8 mouse cellular contexts compared by ENCODE assay signal in genomic region chr17:26886047-26886749, GRCm38 (mm10). TPM values are rescaled to one million over a fixed set of nuclear protein-coding genes. Genes with fewer than 3 reads are reported as not detected.
DNase-seq lines count a peak whose midpoint lies in the region; ATAC-seq and TF ChIP-seq lines count a peak whose summit lies in the region.

No protein-coding gene starts in this region.

- no peak overlapping the region for H3K27ac ChIP-seq in hindbrain, postnatal 0 days

- H3K4me1 ChIP-seq in hindbrain, postnatal 0 days (ENCODE audit: insufficient read depth, low read length) = peaks cover 10% of the 10 kb centered on the region

- peak; percentile 100 for TF ChIP-seq CTCF in hindbrain, postnatal 0 days (IDR thresholded peaks at IDR 0.05; ENCODE audit: low read depth)

- 9% methylated on average over 30 of the region's 30 CpGs for WGBS in hindbrain, postnatal 0 days

- peak; percentile 90 for ATAC-seq in hindbrain, postnatal 0 days
- peak; percentile 93 for ATAC-seq in megakaryocyte progenitor cell, adult 5-6 weeks (replicated peaks; ENCODE audit: poor library complexity)

- H3K4me3 ChIP-seq in hindbrain, postnatal 0 days (ENCODE audit: low read length) = peak overlapping the region; percentile 35

- H3K4me2 ChIP-seq in hindbrain, postnatal 0 days (ENCODE audit: low read depth, low read length) = peak overlapping the region; percentile 58

- peak; percentile 55 for DNase-seq in WW6 (ENCODE audit: low read depth, low spot score)
- peak; percentile 79 to 84 for DNase-seq in cerebellum, postnatal 36 days
- peak; percentile 86 for DNase-seq in gastrocnemius, adult 18-20 months (ENCODE audit: low spot score)
- DNase-seq in hindbrain, postnatal 0 days (ENCODE audit: low spot score) = peak; percentile 91
- DNase-seq in left cerebral cortex, adult 9 months (ENCODE audit: low spot score in 2 of 2) = peak; percentile 51 to 84
- peak; percentile 84 for DNase-seq in right cerebral cortex, postnatal 14 days
- DNase-seq in urinary bladder, postnatal 36 days (ENCODE audit: low spot score in 2 of 2) = peak; percentile 65 to 86

- no peak overlapping the region for H3K9ac ChIP-seq in hindbrain, postnatal 0 days (replicated peaks; ENCODE audit: low read length)

- H3K36me3 ChIP-seq in hindbrain, postnatal 0 days (ENCODE audit: insufficient read depth, low read length) = no peaks in the 10 kb centered on the region

- H3K9me3 ChIP-seq in hindbrain, postnatal 0 days (ENCODE audit: low read length) = no peaks in the 10 kb centered on the region

- no peaks in the 10 kb centered on the region for H3K27me3 ChIP-seq in hindbrain, postnatal 0 days (ENCODE audit: insufficient read depth, low read length)

RNA-seq across cellular contexts. Expression of gene Kifc5b, which starts 30.7 kb away (rescaled TPM):
- total RNA-seq in gastrocnemius, adult 18-20 months (2021) = under 1 TPM; 0.37 to 0.43 TPM
- 1.6 and 4.7 TPM in 2 replicates for total RNA-seq in hindbrain, postnatal 0 days (2014; rRNA removed)
- polyA plus RNA-seq in hindbrain, postnatal 0 days (2015; fragmentation: Nextera tagmentation; extraction: Ambion mirVana) = 3.2 TPM in 2 replicates
- total RNA-seq in megakaryocyte progenitor cell, adult 5-6 weeks (2015) = 2.6 and 4.6 TPM in 2 replicates
- total RNA-seq in megakaryocyte progenitor cell, adult 5-6 weeks (2017) = 13.8 and 16.0 TPM in 2 replicates

RNA-seq across cellular contexts. Expression of gene Nkx2-5, which starts 41.4 kb away (rescaled TPM):
- not detected for total RNA-seq in gastrocnemius, adult 18-20 months (2021)
- total RNA-seq in hindbrain, postnatal 0 days (2014; rRNA removed) = not detected in 2 replicates
- polyA plus RNA-seq in hindbrain, postnatal 0 days (2015; fragmentation: Nextera tagmentation; extraction: Ambion mirVana) = not detected in 2 replicates
- total RNA-seq in megakaryocyte progenitor cell, adult 5-6 weeks (2015) = not detected in 2 replicates
- not detected in 2 replicates for total RNA-seq in megakaryocyte progenitor cell, adult 5-6 weeks (2017)

RNA-seq across cellular contexts. Expression of gene Phf1, which starts 46.7 kb away (rescaled TPM):
- total RNA-seq in gastrocnemius, adult 18-20 months (2021) = 10 to 100 TPM in 1 of 2 experiments, 1 to 10 TPM in 1; 8.2 to 11.3 TPM
- 45.7 and 49.5 TPM in 2 replicates for total RNA-seq in hindbrain, postnatal 0 days (2014; rRNA removed)
- polyA plus RNA-seq in hindbrain, postnatal 0 days (2015; fragmentation: Nextera tagmentation; extraction: Ambion mirVana) = 30.0 and 30.8 TPM in 2 replicates
- total RNA-seq in megakaryocyte progenitor cell, adult 5-6 weeks (2015) = 2.1 TPM in 2 replicates
- 3.5 and 4.6 TPM in 2 replicates for total RNA-seq in megakaryocyte progenitor cell, adult 5-6 weeks (2017)

RNA-seq across cellular contexts. Expression of gene Cuta, which starts 53.2 kb away (rescaled TPM):
- total RNA-seq in gastrocnemius, adult 18-20 months (2021) = 100 to 1,000 TPM; 103 to 109 TPM
- 59.0 and 63.8 TPM in 2 replicates for total RNA-seq in hindbrain, postnatal 0 days (2014; rRNA removed)
- polyA plus RNA-seq in hindbrain, postnatal 0 days (2015; fragmentation: Nextera tagmentation; extraction: Ambion mirVana) = 149 and 152 TPM in 2 replicates
- 181 and 216 TPM in 2 replicates for total RNA-seq in megakaryocyte progenitor cell, adult 5-6 weeks (2015)
- total RNA-seq in megakaryocyte progenitor cell, adult 5-6 weeks (2017) = 75.8 and 82.9 TPM in 2 replicates

RNA-seq across cellular contexts. Expression of gene Syngap1, which starts 54.9 kb away (rescaled TPM):
- total RNA-seq in gastrocnemius, adult 18-20 months (2021) = 1 to 10 TPM; 2.2 to 2.8 TPM
- total RNA-seq in hindbrain, postnatal 0 days (2014; rRNA removed) = 53.4 and 74.2 TPM in 2 replicates
- 4.4 and 5.3 TPM in 2 replicates for polyA plus RNA-seq in hindbrain, postnatal 0 days (2015; fragmentation: Nextera tagmentation; extraction: Ambion mirVana)
- 5.3 and 11.6 TPM in 2 replicates for total RNA-seq in megakaryocyte progenitor cell, adult 5-6 weeks (2015)
- 3.6 TPM in 2 replicates for total RNA-seq in megakaryocyte progenitor cell, adult 5-6 weeks (2017)
